Mouse (Mus musculus) cerebellum, adult 18-20 months (tissue): Measurements from ENCODE around the gene Wfdc9.

Experiments
- DNase-seq, 2 experiments: peaks; one replicate each; pipeline ENCODE4 v3.0.0; 2021

Wfdc9 gene

DNA sequence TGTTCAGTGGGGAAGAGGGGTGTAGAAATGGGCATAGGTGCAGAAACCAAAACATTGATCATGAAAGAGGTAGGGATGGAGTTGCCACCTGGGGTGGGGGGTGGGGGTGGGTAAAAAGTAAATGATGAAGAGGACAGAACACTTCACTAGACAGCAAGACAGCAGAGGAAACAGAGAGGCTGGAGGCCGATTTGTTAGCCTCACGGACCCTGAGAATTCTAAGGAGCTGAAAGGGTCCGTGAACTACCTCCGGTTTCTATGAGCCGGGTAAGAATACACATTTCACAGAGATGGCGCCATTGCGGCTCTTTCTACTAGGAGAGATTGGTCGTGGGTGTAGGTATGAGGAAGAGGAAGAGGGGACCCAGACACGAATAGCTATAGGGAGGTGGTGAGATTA is at the start of gene Wfdc9:
TSS of gene Wfdc9 (minus strand) at position 101 of the 400 bp plus-strand sequence.
- no peak for DNase-seq

DNA sequence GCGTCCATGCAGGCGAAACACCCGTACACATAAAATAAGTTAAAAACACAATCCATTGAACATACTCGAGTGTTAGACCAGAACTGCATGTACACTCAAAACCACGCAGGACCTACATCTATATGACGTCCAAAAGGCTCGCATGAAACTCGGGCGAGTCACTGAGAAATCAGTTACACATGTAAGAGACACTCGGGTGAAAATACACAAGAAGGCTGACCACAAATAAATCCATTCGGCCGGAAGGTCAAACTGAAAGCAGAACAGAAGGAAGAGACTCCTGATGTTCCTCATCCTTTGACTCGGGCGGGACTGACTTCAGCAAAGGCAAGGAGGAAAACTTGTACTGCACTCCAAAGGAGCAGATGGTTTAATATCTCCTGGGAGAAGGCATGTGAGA is 49.6 kb upstream of the Wfdc9 start:
- DNase-seq = no peak

DNA sequence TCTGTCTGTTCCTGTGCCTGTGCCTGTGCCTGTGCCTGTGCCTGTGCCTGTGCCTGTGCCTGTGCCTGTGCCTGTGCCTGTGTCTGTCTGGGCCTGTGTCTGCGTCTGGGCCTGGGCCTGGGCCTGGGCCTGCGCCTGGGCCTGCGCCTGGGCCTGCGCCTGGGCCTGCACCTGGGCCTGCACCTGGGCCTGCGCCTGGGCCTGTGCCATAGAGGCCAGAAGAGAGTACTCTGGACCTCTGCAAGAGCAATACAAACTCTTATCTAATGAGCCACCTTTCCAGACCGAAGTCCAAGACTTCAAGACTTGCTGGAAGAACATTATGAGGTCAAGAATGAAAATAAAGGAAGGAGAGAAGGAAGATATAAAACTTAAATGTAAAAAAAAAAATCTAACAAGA is 48.9 kb upstream of the Wfdc9 start:
- no peak for DNase-seq

DNA sequence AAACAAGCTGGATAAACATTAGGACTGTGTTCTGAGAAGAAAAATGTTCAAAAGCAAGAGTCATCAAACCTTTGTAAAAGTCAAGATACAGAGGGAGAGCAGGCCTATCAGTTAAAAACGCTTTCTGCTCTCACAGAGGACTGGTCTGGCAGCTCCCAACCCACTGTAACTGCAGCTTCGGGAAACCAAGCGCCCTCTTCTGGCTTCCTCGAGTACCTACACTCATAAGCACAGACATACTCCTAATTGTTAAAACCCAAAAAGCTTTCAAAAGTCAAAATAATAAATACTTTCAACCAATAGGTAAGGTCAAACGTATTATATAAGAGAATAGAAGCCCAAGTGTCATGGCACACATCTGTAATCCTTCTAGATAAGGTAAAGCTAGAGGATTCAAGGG is 47.9 kb upstream of the Wfdc9 start:
- DNase-seq = no peak

DNA sequence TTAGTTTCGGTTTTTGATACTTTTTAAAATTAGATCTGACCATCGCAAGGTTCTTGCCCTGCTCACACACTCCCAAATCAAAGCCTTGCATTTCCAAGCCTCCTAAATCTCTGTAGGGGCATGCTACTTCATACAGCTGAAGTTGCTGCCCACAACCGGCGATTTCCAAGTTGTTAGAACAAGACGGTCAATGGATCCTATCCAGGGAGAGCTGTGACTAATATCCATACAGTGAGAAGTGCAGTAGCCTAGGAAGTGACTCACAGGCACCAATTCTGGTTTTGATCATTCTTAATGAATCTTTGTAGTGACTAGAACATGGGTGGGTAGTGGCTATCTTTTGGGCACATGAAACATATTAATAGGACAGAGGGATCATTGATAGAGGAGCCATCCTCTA is 45.4 kb upstream of the Wfdc9 start:
- DNase-seq = no peak

DNA sequence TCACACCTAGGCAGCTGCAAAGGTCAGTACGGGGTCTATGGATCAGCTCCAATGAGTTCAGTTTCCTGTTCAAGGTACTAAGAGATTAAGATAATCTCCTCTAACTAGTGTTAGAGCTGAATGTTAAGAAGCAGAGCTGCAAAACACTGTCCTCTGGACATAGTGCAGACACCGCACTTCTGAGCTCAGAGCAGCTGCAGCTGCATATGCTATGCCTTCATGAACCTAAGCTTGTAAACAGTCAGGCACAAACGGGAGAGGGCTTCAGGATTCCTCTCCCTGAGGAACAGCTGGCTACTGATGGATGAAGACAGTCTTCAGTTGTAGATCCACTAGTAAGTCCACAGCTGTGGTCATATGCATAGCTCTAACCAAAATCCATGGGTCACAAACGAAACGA is 44.6 kb upstream of the Wfdc9 start:
- DNase-seq = no peak

DNA sequence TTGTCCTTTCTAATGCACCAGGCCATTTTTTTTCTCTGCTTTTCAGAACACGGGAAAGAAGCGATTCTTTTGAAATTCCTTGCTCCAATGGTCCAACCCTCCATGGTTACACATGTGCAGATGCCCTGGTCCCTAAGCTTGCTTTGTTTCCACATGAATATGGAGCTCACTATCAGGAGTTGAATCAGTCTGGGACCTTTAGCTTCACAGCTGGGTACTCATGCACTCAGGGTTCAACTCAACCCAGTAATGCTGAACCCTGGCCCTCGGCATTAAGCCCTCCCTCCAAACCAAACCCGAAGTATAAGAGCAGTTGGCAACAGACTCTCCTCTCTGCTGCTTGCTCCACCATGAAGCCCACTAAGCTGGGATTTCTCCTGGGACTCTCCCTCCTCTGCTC is 41.8 kb upstream of the Wfdc9 start, which contains the start of gene Spint4:
TSS of gene Spint4 (plus strand) at position 301 of the 400 bp plus-strand sequence.
- no peak for DNase-seq

DNA sequence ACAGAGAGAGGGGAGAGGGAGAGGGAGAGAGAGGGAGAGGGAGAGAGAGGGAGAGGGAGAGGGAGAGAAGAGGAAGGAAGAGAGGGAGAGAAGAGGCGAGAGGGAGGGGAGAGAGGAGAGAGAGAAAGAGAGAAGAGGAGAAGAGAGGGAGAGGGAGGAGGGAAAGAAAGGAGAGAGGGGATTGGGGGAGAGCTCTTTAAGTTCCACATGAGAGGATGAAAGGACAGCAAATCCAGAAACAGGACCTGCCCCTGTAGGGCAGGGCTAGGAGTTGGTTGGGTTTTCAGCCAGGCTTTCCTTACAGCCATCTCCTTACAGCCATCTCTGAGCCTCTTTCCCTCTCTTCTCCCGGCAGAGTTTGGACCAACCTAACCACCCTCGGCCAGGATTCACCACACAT is 28.4 kb upstream of the Wfdc9 start, which contains the start of gene Wfdc13:
TSS of gene Wfdc13 (plus strand) at position 301 of the 400 bp plus-strand sequence.
- DNase-seq = no peak

DNA sequence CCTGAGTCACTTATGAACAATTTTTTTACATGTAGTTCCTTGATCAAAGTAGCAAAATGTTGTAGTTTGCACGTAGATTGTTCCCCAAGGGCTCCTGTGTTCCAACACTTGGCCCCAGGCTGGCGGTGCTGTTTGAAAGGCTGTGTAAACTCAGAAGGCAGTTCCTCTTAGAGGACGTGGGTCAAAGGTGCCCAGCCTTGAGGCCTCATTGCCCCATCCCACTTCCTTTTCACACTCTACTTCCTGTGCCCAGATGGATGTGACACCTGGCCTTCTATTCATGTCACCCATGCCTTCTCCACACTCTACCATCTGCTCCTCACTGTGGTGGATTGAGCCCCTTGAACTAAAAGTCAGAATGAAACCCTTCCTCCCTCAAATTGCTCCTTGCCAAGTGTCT is 23.5 kb upstream of the Wfdc9 start:
- no peak for DNase-seq

DNA sequence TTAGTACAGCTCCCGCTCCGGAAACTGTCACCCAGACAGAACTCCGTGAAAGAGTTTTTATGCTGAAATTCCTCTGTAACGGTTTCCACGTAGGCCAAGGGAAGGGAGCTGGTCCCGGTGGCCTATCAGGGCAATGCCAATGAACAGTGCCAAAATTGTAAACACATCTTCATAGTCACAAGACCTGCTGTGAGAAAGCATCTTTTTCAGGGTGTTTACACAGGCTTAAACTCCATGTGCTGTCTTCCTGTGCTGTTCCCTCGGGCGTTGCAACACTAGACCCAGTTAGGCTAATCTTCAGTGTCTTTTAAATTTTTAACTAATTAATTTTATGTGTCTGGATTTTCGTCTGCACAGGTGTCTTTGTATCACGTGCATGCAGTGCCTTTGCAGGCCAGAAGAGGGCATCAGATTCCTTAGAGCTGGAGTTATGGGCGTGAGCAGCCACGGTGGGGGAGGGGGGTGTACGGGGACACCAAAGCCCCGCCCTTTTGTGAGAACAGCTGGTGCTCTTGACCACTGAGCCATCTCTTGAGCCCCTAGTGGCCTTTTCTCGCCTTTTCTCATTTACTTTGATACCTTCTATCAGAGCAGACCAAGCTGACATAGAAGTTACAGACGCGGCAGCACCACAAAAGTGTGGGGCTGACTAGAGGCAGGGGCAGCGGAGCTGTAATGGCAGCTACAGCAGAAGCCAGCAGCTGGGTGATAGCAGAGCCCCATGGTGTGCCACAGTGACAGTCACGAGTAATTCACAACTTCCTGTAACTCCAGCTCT is 22.7 kb upstream of the Wfdc9 start:
- peak; percentile 49 to 50 for DNase-seq

DNA sequence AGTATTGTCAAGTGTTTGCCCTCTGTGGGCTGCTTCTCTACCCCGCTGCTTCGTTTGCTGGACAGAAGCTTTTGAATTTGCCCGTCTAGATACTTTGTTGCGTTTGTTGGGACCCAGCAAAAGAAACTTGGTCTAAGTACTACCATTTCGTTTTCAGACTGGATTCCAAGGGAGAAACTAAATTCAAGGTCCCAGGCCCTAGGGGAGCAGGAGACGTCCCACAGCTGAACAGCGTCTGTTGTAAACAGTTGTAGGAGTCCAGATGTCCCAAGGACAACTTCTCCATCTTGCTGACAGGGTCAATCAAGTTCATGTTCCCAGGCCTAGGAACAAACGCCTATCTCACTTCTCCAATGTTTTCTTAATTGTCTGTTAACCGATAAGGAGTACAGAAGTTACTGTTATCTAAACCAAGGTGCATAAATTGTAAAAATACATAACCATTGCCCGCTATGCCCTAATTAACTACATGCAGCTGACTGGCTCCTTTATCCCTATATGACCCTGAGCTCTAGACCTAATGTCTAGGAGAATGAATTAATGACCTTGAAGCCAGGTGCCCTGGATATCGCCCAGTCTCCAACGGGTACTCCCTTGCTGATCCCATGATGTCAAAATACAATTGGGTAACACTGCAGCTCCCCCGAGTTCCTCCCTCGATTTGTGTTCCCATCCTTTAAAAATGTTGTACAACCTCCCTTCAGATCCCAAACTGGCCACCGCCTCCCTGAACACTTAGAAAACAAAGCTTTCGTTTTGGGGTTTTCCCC is 20.7 kb upstream of the Wfdc9 start:
- DNase-seq = no peak

DNA sequence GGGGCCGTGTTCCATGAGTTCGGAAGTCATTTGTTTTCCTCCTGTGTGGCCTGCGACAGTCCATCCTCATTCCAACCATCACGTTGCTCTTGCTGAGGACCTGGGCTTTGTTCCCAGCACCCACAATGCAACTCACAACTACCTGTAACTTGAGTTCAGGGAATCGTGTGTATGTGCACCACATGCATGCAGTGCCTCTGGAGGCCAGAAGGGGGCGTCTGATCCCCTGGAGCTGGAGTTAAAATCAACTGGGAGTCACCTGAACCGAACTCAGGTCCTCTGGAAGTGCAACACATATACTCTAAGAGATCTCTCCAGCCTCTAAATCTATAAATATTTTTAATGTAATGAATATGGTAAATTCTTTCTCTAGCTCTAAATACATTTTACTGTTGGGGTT is 19.7 kb upstream of the Wfdc9 start:
- no peak for DNase-seq

DNA sequence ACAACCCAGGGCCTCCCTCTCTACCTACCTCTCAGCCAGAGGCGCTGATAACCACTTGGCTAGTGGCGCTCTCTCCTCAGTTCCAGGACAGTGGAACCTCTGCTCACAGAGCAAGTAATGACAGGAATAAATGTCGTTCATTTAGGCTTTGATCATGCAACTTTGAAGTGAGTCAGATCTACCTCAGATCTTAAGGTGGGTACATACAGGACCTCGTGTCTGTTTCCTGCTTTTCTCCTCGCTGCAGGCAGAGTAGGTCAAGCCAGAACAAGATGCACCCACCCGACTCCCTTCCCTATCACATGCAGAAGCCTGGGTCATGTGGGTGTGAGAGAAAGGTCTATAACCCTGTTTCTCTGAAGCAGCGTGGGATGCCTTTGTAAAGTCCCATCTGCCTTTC is 17.6 kb upstream of the Wfdc9 start, which contains the start of gene Wfdc11:
TSS of gene Wfdc11 (minus strand) at position 101 of the 400 bp plus-strand sequence.
- no peak for DNase-seq

DNA sequence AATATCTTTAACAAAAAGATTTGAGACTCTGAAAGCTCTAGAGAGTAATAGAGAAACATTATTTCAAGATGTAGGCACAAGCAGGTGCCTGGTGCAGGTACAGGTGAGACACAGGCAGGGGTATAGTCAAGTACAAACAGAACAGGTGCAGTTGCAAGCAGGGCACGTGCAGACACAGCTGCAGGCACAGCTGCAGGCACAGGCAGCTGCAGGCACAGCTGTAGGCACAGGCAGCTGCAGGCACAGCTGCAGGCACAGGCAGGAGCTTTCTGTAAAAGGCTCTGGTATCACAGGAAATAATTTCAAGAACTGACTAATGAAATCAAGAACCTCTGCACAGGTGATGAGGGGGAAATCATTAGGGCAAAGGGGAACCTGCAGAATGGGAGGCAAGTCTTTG is 14.6 kb upstream of the Wfdc9 start:
- no peak for DNase-seq

DNA sequence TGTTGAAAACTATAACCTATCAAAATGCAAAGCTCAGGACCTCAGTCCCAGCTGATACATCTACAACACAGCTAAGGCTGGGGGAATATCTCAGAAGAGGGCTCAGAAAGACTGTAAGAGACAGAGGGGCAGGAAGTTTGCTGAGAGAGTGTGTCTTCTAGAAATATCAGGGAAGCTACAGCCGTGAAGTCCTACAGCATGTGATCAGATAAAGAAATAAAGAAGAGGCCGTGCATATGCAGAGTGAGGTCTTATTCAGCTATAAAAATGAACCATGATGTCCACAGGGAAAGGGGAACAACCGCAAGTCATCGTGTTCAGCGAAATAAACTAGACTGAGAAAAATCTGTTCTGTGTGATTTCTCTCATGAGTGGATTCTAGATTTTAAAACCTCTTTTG is 13.9 kb upstream of the Wfdc9 start:
- no peak for DNase-seq

DNA sequence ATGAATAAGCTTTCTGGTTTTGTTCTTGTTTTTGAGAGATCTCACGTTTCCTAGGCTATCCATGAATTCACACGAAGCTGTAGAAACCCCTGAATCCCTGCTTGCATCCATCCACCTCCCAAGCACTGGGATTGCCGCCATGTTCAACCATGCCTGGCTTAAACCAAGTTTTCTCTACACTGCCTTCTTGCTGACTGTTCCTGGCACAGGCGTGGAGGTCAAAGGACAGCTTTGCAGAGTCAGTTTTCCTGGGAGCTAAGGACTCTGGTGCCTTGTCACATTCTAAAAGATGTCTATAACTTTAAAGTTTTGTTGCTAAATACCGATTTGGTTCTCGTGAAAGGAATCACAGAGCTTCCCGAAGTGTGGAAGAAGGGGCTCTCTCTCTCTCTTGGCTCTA is 8.5 kb upstream of the Wfdc9 start:
- no peak for DNase-seq

DNA sequence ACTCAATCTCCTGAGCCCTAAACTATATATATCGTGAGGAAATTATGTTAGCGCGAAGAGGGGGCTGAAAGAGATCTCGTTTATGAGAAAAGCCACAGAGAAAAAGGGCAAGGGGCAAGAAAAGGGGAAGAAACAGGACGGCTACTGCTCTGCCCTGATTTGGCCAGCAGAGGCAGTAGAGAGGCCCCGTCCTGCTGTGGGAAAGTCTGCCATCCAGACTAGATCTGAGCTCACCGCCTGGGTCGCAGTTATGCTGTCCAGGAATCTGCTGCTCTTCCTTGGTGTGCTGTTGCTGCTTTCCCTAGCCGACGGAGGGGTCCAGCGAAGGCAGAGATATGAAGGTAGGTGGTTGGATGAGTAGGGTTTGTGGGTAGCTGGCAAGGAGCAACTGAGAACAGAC is 525 bp downstream of the Wfdc9 start, which contains the start of gene Wfdc10:
TSS of gene Wfdc10 (plus strand) at position 189 of the 400 bp plus-strand sequence.
- peak; percentile 18 to 33 for DNase-seq

DNA sequence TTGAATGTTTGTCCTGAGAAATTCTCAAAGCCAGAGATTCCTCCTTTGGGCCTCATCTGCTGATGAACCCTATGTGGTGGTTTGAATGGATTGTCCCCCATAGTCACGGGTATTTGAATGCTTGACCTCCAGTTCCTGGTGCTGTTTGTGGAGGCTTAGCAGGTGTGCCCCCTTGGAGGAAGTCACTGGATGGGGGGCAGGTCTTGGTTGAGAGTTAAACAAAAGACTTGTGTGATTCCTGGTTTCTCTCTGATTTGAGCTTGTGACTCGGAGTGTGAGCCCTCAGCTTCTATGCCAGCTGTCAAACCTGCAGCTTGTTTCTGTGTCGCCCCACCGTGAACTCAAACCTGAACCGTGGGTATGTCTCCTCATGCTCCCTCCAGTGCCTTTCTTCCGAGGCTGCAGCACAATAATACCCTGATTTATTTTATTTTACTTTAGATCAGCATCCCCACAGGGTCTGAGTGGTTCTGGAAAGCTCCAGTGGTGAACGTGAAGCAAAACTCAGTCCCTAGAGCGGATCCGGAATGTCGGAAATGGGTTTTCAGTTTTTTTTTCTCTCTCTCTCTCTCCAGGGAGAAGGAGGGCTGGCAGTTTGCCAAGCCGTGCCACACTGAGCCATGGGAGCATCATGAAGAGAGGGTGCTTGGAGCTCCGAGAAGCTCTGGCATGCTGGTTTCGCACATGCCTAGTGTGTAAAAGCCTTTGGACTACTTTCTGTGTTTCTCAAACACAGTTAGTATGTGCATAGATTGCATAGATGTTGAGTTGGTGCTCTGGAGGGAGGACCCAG is 14.3 kb downstream of the Wfdc9 start:
- no peak for DNase-seq

DNA sequence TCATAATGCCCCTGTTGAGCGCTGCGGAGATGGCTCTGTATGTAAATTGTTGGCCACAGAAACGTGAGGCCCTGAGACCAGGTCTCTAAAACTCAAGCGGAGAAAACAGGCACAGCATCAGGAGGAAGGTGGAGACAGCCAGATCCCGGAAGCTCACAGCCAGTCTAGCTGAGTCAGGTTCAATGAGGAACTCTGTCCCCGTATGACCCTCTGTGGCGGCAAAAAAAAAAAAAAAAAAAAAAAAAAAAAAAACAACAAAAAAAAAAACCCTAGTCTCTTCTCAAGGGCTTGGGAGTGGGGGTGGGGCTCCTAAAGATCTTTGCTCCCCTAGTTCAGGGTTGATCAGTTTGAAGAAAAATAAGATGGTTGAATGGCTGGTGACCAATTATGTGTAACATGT is 15.3 kb downstream of the Wfdc9 start:
- no peak for DNase-seq

DNA sequence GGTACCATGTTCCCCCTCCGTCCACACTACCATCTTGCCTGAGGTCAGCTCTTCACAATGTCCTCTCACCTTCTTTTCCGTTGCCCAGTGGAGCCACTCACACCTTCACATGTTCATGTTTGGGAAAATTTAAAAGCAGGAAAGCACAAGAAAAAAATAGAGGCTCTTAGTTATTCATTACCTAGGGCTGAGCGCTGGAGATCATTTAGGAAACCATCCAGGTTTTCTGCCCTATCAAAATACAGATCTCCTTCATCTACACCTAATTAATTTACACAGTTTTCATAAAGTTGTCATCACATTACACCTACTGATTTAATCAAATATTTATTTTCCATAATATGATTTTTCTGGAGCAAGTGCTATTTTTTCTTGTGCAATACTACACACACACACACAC is 17.7 kb downstream of the Wfdc9 start, which contains the start of gene Wfdc16:
TSS of gene Wfdc16 (minus strand) at position 101 of the 400 bp plus-strand sequence.
- DNase-seq = no peak

DNA sequence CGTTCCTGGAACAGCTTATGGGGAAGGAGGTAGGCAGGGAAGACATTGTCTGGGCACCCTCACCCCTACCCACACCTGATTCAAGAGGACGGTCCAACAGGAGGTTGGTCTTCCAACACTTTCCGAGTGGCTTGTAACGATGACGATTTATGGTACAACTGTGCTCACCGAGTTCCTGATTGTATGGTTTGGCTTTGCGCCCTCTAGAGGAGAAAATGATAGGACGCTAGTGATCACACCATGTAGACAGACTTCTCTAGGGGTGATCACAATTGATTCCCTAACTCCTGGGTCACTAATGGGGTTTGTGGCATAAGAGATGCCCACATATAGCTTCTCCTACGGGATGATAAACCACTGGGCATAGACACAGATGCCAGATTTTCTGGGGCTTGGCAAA is 21.1 kb downstream of the Wfdc9 start:
- DNase-seq = no peak

DNA sequence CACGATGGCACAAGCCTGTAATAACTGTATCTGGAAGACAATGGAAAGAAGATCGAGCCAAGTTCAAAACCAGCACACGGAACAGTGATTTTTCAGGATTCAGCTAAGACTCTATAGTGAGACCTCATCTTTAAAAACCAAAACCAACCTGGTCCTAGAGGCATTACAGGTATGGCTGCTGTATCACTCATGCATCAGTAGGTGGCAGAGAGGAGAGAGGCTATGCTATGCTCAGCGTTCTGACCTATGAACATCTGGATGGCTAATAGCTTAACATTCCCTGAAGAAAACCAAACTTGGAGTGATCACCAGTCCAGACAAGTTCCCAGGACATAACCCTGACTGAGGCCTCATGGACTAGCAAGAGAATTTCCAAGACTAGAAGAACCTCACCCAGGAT is 34.6 kb downstream of the Wfdc9 start:
- DNase-seq = no peak

DNA sequence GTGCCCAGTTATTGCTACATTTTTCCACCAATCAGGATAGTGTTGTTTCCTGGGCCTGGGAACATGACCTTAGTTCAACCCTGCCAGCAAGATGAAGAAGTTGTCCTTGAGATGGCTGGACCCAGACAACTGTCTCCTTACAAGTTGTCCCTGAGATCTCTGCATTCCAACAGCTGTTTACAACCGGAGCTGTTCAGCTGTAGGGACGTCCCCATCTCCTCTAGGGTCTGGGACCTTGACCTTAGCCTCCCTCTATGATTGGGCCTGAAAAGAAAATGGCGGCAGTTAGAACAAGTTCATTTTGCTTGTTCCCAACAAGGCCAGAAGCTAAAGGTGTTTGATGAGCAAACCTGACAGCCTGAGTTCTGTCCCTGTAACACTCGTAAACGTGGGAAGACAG is 37.3 kb downstream of the Wfdc9 start:
- no peak for DNase-seq
